Mouse (Mus musculus) neural tube, embryonic 10.5 days (tissue): ENCODE results near the gene Mlph.
A peak's percentile ranks its signal among the peaks of the same experiment; 100 is the strongest.

Experiments used
- DNase-seq: peaks from one replicate; pipeline ENCODE4 v3.0.0-alpha.2; 2017; ENCODE audit warnings: low spot score; ENCODE audit errors: extremely low spot score

Mlph gene

DNA sequence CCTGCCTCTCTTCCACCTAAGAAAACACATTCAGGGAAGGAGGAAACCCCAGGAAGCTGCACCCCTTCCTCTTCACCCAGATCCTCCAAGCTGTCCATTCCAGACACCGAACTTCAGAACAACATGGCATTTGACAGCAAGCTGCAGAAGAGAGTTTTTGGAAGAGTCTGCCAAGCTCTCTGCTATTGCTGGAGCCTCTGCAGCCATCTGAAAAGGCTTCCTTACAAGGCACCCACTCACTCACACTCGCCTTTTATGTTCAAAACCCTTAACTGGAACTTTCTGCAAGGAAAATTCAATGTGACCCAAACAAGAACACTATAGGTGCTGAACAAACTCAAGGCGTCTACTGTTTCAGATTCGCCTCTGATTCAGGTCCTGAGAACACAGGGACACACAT lies 53.8 kb downstream of the Mlph start:
- DNase-seq, result no peak

- no peak for DNase-seq
Measured at GRCm38 (mm10) chr1:90969347-90969784, 54.5 kb downstream of the Mlph start, which contains the start of gene Rab17. Gene Rab17 (minus strand): TSS chr1:90969661.

DNA sequence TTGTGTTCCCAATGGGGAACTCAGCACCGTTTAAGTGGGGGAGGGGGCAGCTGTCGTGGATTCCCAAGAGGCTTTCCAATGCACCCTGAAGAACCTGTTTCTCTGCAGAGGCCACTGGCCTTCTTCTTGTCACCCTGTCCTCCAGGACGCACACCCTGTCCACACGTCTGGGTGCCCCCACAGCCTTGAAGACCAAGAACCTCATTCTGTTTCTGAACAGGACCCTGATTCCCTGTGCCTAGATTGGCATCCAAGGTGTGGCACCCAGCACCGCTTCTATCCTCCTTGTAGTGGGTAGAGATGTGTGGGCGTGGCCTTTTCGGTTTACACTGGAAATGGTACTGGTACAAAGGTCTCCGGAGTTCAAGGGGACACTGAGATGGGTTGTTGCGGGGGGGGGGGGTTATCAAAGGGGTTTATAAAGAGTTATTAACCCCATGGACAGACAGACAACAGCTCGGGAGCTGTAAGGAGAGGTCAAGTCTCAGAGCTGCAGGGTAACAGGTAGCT lies 55.1 kb downstream of the Mlph start:
- DNase-seq, result no peak

DNA sequence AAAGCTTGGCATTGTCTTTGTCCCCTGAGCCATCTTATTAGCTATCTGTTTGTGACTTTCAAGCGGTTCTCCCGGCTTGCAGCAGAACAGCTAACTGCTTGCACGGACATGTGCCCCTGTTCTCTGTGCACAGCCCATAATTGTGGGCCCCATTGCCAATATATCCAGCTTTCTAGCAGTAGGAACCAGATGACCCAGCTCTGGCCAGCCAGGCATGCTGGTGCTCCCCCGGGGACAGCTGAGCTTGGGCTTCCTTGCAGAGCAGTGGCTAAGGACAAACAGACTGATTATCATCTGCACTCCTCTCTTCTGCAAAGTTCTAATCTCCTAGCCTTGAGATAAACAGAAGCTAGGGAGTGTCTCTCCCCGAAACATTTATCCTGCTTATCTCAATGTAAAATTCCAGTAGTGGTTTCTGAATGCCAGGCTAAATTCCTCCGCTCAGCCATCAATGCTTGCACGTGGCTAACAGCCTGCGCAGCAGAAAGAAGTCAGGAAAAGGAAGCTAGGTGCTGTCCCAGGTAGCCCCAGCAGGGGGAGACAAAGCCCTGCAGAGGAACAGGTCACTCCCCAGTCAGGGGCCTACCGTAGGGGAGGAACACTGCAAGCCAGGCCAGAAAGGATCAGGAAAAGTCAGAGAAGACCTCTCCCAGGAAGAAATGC lies 58.2 kb downstream of the Mlph start:
- DNase-seq, result peak; percentile 97

DNA sequence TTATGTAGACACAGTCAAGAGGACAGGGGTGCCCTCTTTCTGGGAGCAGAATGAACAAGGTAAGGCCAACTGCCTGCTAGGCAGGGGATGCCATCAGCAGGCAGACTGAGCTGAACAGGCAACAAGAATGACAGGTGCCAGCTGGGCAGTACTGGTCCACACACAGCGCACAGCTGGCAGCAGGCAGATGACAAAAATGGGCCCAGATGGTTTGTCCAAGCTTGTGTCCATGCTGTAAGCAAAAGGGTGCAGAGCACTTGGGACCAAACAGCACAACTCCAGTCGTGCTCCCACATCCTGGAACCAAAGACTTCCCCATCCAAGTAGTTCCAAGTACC lies 58.7 kb downstream of the Mlph start:
- no peak for DNase-seq

DNA sequence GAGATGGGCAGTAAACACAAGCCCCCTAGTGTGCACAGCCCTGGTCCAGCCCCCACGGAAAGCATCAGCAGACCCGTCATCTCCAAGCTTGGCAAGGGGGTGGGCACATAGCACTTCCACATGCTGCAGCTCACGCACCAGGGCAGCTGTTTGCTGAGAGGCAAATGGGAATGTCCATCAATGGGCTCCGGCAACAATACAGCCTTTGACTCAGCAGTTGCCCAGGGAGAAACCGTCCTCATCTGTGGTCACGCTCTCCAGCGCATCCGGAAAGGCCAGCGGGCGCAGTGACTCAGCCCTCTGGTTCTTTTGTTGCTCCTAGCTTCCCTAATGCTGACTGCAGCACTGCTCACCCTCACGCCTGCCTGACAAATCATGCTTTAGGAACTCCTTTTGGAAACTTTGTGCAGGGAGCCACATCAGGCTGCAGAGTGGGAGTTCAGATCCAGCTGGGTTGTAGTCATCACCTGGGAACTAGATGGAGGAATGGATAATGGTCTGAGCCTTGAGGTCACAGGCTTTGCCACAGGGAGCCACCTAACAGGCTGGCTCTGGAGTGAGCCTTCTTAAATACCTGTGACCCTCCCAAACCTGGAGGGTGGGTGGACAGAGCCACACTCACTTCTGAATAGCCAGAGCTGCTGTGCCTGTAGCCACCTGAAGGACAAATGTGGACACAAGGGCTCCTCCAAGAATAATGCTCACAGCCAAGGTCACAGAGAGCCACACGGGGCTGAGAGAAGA lies 60.2 kb downstream of the Mlph start:
- peak; percentile 70 for DNase-seq

GRCm38 (mm10) chr1:90975960-90976359 lies 61.1 kb downstream of the Mlph start:
- DNase-seq, result no peak

DNA sequence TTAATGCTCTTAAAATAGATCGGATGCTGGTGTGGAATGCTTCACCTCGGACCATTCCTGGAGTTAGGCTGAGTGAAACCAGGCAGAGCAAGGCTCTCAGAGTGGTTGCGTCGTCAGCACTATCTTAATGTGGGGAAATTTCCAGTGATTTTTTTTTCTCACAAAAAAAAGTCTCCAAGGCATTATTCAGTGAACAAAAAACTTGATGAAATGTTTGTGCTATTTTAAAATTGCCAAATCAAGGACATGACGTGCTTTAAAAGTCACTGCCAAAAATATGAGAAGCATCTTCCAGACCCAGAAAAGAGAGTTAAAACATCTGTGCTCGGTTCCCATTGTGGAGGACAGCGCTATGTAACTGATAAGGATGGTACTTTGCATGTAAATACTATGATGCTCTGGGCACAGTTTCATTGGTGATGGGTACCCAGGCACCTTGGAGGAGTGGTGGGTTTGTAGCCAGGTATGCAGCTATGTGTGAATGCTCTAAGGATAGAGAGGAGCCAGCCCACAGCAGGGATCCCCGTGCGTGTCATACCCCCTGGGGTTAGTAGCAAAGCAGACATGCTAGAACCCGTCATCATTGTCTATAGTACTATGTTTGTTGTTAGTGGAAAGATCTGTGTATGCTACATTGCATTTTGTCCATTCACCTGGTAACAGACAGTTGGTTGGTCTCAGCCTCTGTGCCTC lies 65.9 kb downstream of the Mlph start:
- DNase-seq, result no peak

- DNase-seq, result no peak
Measured at GRCm38 (mm10) chr1:90981346-90981745, 66.5 kb downstream of the Mlph start.

- DNase-seq, result no peak
Measured at GRCm38 (mm10) chr1:90995916-90996315, 81.0 kb downstream of the Mlph start.

DNA sequence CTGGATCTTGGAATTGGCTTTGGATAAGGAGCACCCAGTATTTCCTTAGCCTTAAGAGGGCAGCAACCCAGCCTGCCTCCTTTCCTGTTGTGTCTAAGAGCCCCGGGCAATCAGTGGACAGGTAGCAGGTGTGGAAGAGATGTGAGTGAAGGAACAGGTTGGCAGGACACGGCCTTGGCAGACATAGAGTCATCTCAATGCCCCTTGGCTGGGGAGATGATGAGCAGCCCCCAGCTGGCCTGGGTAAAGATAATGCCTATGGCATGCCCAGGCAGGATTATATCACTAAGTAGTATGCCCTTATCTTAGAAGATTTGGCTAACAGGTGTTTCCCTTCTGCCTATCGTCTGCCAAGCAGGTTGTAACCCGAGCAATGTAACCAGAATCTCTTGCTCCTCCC lies 82.3 kb downstream of the Mlph start:
- no peak for DNase-seq

- no peak for DNase-seq
Measured at GRCm38 (mm10) chr1:90997641-90998040, 82.8 kb downstream of the Mlph start.

DNA sequence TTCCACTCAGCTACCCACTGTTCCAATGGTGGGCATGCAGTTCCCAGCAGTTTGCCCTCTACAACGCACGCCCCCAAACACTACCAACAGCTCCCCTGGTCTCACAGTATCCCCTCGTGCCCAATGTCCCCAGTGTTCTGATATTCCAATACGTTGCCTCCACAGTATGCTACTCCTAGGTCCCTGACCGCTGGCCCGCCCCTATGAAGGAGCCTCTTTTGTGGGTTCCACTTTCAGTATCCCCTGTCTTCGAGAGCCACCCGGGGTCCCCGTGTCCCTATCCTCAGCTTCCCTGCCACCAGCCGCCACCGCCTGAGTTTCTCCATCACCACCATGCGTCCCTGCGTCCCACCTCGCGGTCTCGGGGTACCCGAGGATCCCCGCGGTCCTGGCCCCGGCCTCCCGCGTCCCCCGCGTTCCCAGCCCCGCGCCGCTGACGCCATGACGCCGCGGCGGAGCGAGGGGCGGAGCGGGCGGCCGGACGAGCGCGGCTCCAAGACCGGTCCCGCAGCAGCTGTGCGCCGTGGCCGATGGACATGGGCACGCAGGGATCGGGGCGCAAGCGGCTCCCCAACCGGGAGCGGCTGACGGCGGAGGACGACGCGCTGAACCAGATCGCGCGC lies 83.5 kb downstream of the Mlph start, which contains the start of gene Lrrfip1:
Gene Lrrfip1, plus strand, starts transcription at position 470 of the 623 bp plus-strand sequence.
- peak; percentile 70 for DNase-seq

DNA sequence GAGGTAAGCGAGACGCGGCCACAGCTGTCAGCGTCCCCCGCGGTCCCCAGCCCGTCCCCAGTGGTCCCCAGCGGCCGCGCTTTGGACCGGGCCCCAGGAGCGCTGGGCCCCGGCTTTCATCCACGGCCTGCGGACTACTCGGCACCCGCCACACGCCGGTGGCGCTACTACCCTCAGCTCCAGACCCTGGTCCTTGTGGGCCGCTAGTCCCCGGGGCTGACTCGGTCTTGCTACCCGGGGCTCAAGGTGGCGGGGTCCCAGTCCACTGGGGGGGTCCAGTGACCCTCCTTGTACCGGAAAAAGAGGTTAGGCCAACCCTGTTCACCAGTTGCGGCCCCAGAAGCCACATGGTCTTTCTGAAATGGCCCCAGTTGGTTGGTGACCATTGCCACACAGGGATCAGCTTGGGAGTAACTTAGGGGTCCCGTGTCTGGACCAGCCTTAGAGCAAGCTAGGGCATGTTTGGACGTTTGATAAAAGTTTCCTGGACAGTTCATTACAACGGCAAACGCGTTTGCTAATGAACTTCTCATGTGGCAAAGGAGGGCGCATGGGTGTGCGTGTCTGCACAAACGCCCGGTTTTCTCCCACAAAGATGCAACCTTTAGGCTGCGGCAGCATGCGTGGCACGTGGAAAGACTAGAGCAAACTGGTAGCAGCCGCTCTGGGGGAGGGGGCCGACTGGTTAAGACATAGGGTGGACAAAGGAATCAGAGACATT lies 84.2 kb downstream of the Mlph start:
- DNase-seq, result peak; percentile 61

- DNase-seq, result no peak
Measured at GRCm38 (mm10) chr1:90999911-91000601, 85.2 kb downstream of the Mlph start.
